Mouse (Mus musculus): ENCODE data around the gene Pcsk5.

DNA sequence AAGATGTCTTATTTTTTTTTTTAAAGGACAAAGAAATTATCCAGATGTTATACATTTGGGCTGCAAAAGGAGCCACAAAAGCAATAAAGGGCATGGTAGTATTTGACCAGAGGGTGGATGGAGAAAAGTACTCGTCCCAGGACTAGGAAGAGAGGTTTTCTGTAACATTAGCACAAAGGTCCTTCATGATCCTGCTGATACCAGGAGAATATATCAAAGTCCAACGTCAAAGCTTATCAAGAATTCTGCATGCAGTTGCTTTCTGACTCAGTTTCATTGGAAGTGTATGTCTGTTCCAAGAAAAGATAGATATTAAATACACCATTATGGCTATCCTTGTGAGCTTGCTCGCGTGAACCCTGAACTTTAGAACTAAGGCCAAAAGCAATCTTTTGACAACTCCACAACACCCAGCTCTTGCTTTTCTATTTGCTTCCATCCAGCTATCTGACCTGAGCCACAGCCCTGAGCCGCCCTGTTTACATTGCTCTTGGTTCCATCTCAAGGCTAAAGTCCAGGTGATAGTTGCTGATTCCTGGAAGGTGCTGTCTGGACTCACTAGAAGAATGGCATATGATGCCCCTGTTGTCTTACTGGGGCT is 426.9 kb downstream of the Pcsk5 start:
- TF ChIP-seq CTCF (IDR thresholded peaks at IDR 0.05; ENCODE audit: borderline replicate concordance, insufficient read depth, low read depth, low read length): no peak
- no peak for TF ChIP-seq POLR2A (IDR thresholded peaks at IDR 0.05; ENCODE audit: borderline replicate concordance, insufficient read depth, low read length)
